Mouse (Mus musculus) adipocyte (in vitro differentiated cells): Measurements from ENCODE around the gene Lrrc8e.
A peak's percentile ranks its signal among the peaks of the same experiment; 100 is the strongest.

Source experiments
- DNase-seq: peaks from one replicate; pipeline ENCODE4 v3.0.0-alpha.2; 2016; ENCODE audit warnings: low spot score

Gene Lrrc8e

GRCm38 (mm10) chr8:4256911-4257310 lies 30.3 kb downstream of the Lrrc8e start:
- no peak for DNase-seq

GRCm38 (mm10) chr8:4257350-4257749 lies 30.7 kb downstream of the Lrrc8e start:
- DNase-seq, result no peak

DNA sequence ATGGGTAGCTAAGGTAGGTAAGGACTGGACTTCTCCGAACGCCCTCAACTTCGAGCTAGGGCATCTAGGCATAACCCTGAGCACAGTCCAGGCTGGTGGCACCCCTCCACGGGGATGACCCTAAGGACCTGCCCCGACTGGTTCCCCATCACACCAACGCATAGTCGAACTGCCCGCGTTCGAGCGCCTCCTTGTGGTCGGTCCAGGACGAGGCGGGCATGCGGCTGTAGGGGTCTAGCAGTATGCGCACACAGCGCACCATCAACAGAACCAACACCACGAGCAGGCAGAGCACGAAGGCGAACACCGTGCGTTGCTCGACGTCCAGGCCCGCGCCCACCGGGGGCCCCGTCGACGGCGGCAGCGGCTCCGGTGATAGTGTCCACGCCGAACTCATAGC lies 31.6 kb downstream of the Lrrc8e start:
- DNase-seq, result peak; percentile 60

GRCm38 (mm10) chr8:4258678-4259077 lies 32.1 kb downstream of the Lrrc8e start:
- DNase-seq, result no peak

GRCm38 (mm10) chr8:4259125-4259804 lies 32.6 kb downstream of the Lrrc8e start, which contains the start of gene Ctxn1:
Ctxn1 (minus strand) TSS chr8:4259274.
- DNase-seq, result peak; percentile 91

- no peak for DNase-seq
These were observed 33.2 kb downstream of the Lrrc8e start for GRCm38 (mm10) chr8:4259805-4260170.

DNA sequence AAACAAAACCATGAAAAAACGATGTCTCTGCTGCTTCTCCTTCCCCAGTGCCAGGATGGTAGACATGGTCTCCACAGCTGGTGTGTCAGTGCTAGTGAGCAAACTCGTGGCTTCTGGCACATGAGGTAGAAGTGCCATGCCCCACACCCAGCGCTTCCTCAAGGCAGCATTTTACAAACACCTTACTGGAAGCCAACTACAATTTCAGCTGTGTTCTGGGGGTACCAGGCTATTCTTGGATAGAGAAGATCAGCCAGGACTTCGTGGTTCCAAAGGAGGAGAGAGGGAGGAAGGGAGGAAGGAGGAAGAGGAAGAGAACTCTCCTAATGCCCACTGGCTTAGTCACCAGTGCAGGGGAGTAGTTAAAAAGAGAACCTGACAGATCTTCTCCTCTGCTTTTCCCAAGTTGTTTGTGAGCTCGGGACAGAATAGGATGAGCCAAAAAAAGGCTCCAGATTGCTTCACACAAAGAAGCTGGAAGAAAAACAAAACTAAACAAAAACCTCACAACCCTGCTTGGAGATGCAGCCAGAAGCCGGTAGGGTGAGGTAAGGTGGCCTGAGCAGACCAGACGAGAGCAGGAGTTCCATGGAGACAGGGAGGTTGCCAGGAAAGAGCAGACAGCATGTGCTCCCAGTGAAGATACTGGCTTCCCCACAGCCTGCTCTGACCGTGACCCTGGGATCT lies 36.6 kb downstream of the Lrrc8e start:
- DNase-seq, result peak; percentile 60

DNA sequence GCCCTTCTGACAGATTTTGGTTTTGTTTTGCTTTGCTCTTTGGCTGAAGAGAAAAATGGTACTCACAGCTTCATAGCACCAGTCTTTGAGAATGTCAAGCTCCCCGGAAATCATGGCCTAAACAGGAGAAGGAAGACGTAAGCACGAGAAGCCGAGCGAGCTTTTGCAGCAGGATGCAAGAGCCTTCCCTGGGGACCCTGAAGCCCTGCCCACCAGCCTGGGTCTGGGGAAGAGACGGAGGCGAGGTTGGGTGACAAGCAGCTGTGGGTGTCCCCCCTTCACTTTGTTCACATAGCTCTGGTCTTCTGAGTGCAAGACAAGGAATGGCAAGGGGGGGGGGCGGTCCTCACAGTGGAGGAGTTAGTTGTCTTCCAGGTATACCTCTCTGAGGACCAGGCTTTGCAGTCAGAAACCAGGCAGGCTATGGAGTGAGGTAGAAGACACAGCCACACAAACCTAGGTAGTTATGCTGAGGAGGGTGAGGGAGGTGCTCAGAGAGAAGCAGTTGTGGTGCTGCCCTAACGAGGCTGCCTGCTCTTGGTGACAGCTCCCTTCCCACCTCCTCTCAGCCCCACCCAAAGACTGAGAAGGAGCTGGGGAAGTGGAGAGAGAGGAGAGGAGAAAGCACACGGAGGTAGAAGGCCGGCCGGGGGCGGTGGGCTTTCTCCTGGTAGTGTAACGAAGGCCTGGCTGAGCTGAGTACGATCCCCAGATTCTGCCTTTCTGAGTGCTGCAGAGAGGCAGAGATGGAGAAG lies 38.7 kb downstream of the Lrrc8e start:
- no peak for DNase-seq

GRCm38 (mm10) chr8:4267627-4268026 lies 41.0 kb downstream of the Lrrc8e start:
- no peak for DNase-seq

- DNase-seq, result no peak
These were observed 43.0 kb downstream of the Lrrc8e start for GRCm38 (mm10) chr8:4269609-4270008.

DNA sequence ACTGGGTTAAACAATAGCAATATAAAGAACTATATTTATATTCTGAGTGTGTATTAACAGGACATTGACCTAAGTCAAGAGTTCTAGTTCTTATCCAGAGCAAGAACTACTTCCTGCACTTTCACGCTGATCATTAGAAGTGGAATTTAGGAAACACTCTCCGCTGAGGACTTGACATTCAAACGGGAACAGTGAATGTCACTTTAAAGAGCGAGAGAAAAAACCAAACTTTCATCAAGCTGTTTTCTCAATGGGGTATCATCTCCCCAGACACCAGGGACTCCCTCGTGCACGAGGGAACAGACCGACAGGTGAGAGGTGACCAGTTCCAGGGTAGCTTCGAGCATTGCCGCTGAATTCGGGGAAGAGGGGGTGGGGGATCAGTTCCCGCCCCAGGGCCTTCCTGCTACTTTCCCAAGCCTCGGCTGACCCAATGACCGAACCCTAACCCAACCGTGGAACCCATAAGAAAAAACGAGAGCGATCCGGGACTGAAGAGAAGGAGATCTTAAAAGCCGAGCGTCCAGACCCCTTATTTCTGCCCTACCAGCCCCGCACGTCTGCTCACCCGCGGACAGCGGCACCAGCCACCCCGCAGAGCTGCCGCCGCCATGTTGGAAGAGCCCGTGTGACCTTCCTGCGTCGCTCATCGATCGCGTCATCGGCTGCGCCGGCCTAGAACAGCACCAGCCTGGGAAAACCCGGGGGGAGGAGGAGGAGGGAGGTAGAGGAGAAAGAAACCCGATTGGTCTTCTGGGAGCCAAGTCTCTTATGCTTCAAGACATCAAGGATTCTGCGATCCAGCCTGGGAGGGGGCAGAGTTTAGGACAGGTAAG lies 48.9 kb downstream of the Lrrc8e start, which contains the start of gene Timm44:
Gene Timm44 (minus strand): TSS at position 639 of the 836 bp plus-strand sequence.
- peak; percentile 96 for DNase-seq

DNA sequence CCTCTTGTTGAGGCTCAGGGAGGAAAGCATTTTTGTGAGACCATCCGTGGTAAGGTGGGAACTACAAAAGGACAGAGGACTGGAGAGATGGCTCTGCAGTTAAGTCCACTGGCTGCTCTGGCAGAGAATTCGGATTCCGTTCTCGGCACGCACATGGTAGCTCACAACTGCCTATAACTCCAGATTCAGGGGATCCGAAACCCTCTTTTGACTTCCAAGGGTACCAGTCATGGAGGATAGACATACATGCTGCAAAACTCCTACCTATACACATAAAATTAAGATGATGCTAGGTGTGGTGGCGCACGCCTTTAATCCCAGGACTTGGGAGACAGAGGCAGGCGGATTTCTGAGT lies 49.5 kb downstream of the Lrrc8e start:
- no peak for DNase-seq
